Mouse (Mus musculus) brown adipose tissue, adult 24 weeks (tissue): ENCODE measurements around the gene Znrf2. TPM values are rescaled to one million over a fixed set of nuclear protein-coding genes. Genes with fewer than 3 reads are reported as not detected.

Experiments used
- H3K27ac ChIP-seq: fragments of 200-500 bp; replicated peaks from 2 replicates; pipeline ENCODE4 v1.5.1; 2012; ENCODE audit warnings: low read depth, mild to moderate bottlenecking, low read length
- H3K4me1 ChIP-seq: fragments of 200-500 bp; 2 replicates; pipeline ENCODE4 v1.6.1; 2012; ENCODE audit warnings: low read length, mixed read lengths; ENCODE audit not compliant: control insufficient read depth, insufficient read depth, insufficient read length
- H3K4me3 ChIP-seq: fragments of 200-500 bp; 2 replicates; pipeline ENCODE4 v1.5.1; 2012; ENCODE audit warnings: low read depth, mild to moderate bottlenecking, low read length, moderate library complexity; ENCODE audit not compliant: insufficient read depth
- polyA plus RNA-seq: library from polyadenylated mRNA; stranded (reverse); fragments of >200 nt; gene quantifications from 2 replicates; pipeline ENCODE4 v1.2.4, GENCODE M21; 2012; ENCODE audit not compliant: missing spikeins, insufficient read depth, insufficient read length

Gene Znrf2
- polyA plus RNA-seq, 1 experiment = 40.8 TPM

DNA sequence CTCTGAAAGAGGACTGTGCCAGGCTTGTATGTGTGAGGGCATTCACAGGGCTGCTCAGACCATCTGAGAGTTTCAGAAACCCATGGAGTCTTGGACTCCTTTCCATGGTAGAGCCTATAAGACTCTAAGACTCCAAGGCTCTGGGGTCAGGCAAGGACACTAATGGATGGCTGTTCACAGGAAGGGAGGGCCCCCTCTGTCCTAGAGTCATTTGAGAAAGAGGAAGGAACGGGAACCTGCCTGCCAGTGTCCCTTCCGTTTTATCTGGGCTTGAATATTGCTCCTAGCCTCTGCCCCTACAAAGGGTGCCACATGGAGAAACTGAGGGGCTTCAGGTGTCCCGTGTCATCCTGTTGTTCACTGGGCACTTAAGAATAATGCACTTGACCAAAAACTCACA is 117.2 kb downstream of the Znrf2 start:
- H3K4me1 ChIP-seq = peaks cover 12% of the 10 kb centered on the region
- peak overlapping the region; percentile 36 for H3K27ac ChIP-seq
- H3K4me3 ChIP-seq = no peak overlapping the region

GRCm38 (mm10) chr6:54934313-54934712 is 117.6 kb downstream of the Znrf2 start:
- H3K4me1 ChIP-seq = peaks cover 16% of the 10 kb centered on the region
- no peak overlapping the region for H3K4me3 ChIP-seq
- H3K27ac ChIP-seq = peak overlapping the region; percentile 36; the same call in 1 of the 2 replicates

GRCm38 (mm10) chr6:54934930-54935329 is 118.2 kb downstream of the Znrf2 start:
- Histone ChIP-seq H3K27ac (peak overlapping the region; percentile 36; the same call in 1 of the 2 replicates), H3K4me1 (peaks cover 21% of the 10 kb centered on the region), H3K4me3 (no peak overlapping the region)

GRCm38 (mm10) chr6:54936496-54936895 is 119.8 kb downstream of the Znrf2 start:
- no peak overlapping the region for H3K4me3 ChIP-seq
- peaks cover 31% of the 10 kb centered on the region for H3K4me1 ChIP-seq
- H3K27ac ChIP-seq = no peak overlapping the region

DNA sequence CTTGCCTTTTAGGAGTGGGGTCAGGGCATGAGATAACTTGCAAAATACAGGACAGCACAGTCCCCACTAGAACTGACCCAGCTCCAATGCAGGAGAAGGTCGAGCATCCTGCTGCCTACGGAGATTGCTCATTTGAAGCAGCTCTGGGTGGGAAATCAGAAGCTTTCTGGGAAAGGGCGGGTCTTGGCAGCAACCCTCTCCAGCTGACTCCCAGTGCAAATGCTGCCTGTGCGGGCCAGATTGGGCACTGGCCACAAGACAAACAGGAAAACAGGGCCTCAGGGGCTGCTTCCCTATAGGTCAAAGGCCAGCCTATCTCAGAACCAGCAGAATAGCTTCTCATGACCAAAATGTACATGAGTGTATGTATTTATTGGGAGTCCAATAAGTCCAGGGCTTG is 122.9 kb downstream of the Znrf2 start:
- Histone ChIP-seq H3K27ac (peak overlapping the region; percentile 63), H3K4me3 (no peak overlapping the region), H3K4me1 (peaks cover 30% of the 10 kb centered on the region)

- 0 out of 2 replicates have a peak overlapping the region, but pooled peaks have one; percentile 8 for H3K4me3 ChIP-seq
- H3K4me1 ChIP-seq = peaks cover 29% of the 10 kb centered on the region
- H3K27ac ChIP-seq = peak overlapping the region; percentile 63
Observed at GRCm38 (mm10) chr6:54940126-54940525, 123.4 kb downstream of the Znrf2 start.

GRCm38 (mm10) chr6:54941149-54941548 is 124.4 kb downstream of the Znrf2 start:
- Histone ChIP-seq H3K4me3 (no peak overlapping the region), H3K4me1 (peaks cover 29% of the 10 kb centered on the region), H3K27ac (peak overlapping the region; percentile 63; the same call in 1 of the 2 replicates)

Other genes with a start within 250 kb of the Znrf2 start
- 6.5 and 8.2 TPM in 2 replicates for gene Plekha8, start 221.8 kb upstream of the Znrf2 start, polyA plus RNA-seq
- 5.7 and 7.4 TPM in 2 replicates for gene Fkbp14, start 219.6 kb upstream of the Znrf2 start, polyA plus RNA-seq
- 34.7 and 43.3 TPM in 2 replicates for gene Mturn, start 135.3 kb upstream of the Znrf2 start, polyA plus RNA-seq
- 6.7 and 7.0 TPM in 2 replicates for gene Nod1, start 155.7 kb downstream of the Znrf2 start, polyA plus RNA-seq
- 8.8 and 16.8 TPM in 2 replicates for gene Ggct, start 176.0 kb downstream of the Znrf2 start, polyA plus RNA-seq
- gene Gars, start 221.1 kb downstream of the Znrf2 start, polyA plus RNA-seq = 86.8 and 119 TPM in 2 replicates